Mouse (Mus musculus) right cerebral cortex, adult 18-20 months (tissue): Measurements from ENCODE around the gene Btbd35f21.
"Not testable (repeated sequence)": the region's sequence is repeated elsewhere in the genome, so short reads cannot be mapped to it uniquely, and the experiment has no call there.

Source experiments
- DNase-seq: peaks from one replicate; pipeline ENCODE4 v3.0.0; 2022; ENCODE audit warnings: mixed read lengths

The Btbd35f21 gene

DNA sequence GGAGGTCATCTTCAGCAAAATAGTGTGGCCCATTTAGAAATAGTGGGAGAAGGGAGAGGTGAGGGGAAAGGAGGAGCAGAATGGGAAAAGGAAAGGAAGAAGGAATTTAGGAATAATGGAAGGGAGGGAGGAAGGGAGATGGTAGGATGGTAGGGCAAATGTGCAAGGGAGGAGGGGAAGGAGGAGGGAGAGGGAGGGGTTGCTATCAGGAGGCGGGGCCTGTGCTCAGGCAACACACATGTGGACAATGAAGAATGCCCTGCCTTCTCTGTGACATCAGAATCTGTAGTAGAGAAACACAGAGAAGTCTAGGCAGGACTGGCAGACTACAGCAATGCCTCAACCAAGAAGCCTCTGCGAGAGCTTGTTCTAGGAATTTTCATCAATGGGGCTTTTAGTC is at the start of gene Btbd35f21:
Btbd35f21 (plus strand) TSS at position 301 of the 400 bp plus-strand sequence.
- not testable (repeated sequence) for DNase-seq
